Mouse (Mus musculus) CH12.LX (cell line): ENCODE measurements around the gene Chd2. TPM values are rescaled to one million over a fixed set of nuclear protein-coding genes. Genes with fewer than 3 reads are reported as not detected.

Experiments
- DNase-seq: peaks from one replicate; pipeline ENCODE4 v3.0.0-alpha.2; 2013; ENCODE audit errors: extremely low read depth
- H3K27ac ChIP-seq: 2 replicates; pipeline ENCODE4 v1.5.1; 2012; ENCODE audit warnings: low read depth, mild to moderate bottlenecking, control low read depth, moderate library complexity; ENCODE audit not compliant: insufficient read depth
- H3K27me3 ChIP-seq: replicated peaks from 2 replicates; pipeline ENCODE3; 2012; ENCODE audit warnings: inconsistent platforms
- H3K36me3 ChIP-seq, 2 experiments: replicated peaks in 1 of 2; 2 replicates each; pipeline versions ENCODE3 to v1.6.1; 2012; ENCODE audit warnings: inconsistent platforms in 1 of 2, low read length in 1 of 2, mild to moderate bottlenecking in 1 of 2, mixed read lengths in 1 of 2, moderate library complexity in 1 of 2; ENCODE audit not compliant: control insufficient read depth in 1 of 2, insufficient read depth in 1 of 2
- H3K4me1 ChIP-seq, 2 experiments: 2 replicates each; pipeline ENCODE4 v1.6.1; 2012; ENCODE audit warnings: inconsistent platforms in 1 of 2, moderate library complexity in 1 of 2; ENCODE audit not compliant: insufficient read depth in 2 of 2, control insufficient read depth in 1 of 2
- H3K4me2 ChIP-seq: 2 replicates; pipeline ENCODE4 v1.6.1; 2012; ENCODE audit warnings: low read depth, mild to moderate bottlenecking, control low read depth; ENCODE audit not compliant: poor library complexity, insufficient read depth, severe bottlenecking
- H3K4me3 ChIP-seq, 3 experiments: fragments of 150-350 bp in 1 of 3; sonication (generic) in 1 of 3; replicated peaks in 1 of 3; 2 replicates each; pipeline versions ENCODE3 to v1.5.1; 2011 to 2012; ENCODE audit warnings: low read depth in 2 of 3, low read length in 2 of 3, mild to moderate bottlenecking in 2 of 3, moderate library complexity in 2 of 3, control low read depth in 1 of 3, improper control_type of control experiment in 1 of 3, inconsistent platforms in 1 of 3, mixed read lengths in 1 of 3; ENCODE audit not compliant: poor library complexity in 1 of 3
- H3K79me2 ChIP-seq: replicated peaks from 2 replicates; pipeline ENCODE4 v1.6.1; 2012; ENCODE audit warnings: mild to moderate bottlenecking, moderate library complexity; ENCODE audit not compliant: control insufficient read depth, poor library complexity, insufficient read depth, severe bottlenecking; ENCODE audit errors: extremely low read depth
- H3K9ac ChIP-seq: 2 replicates; pipeline ENCODE4 v1.6.1; 2012; ENCODE audit warnings: low read depth, mild to moderate bottlenecking, control low read depth, moderate library complexity; ENCODE audit not compliant: insufficient read depth
- H3K9me3 ChIP-seq: replicated peaks from 2 replicates; pipeline ENCODE3; 2012; ENCODE audit warnings: low read length, inconsistent platforms, mixed read lengths
- BHLHE40 ChIP-seq: IDR thresholded peaks from 2 replicates; pipeline ENCODE4 v1.6.1; 2011; ENCODE audit warnings: mild to moderate bottlenecking, low read depth, low read length, improper control_type of control experiment
- CHD1 ChIP-seq: IDR thresholded peaks from 2 replicates; pipeline ENCODE4 v1.6.1; 2012; ENCODE audit warnings: low read depth, low read length, improper control_type of control experiment, inconsistent platforms
- CHD2 ChIP-seq: IDR thresholded peaks from 2 replicates; pipeline ENCODE4 v1.6.1; 2011; ENCODE audit warnings: low read length, improper control_type of control experiment
- CTCF ChIP-seq, 2 experiments: IDR thresholded peaks in 1 of 2; conservative IDR thresholded peaks in 1 of 2; 2 replicates each; pipeline ENCODE4 v1.5.1; 2011 to 2012; ENCODE audit warnings: low read depth in 2 of 2, low read length in 2 of 2, improper control_type of control experiment in 1 of 2, inconsistent platforms in 1 of 2, mild to moderate bottlenecking in 1 of 2, moderate library complexity in 1 of 2
- E2F4 ChIP-seq: IDR thresholded peaks from 2 replicates; pipeline ENCODE4 v1.6.1; 2011; ENCODE audit warnings: low read depth, low read length, improper control_type of control experiment; ENCODE audit not compliant: insufficient replicate concordance
- ELF1 ChIP-seq: IDR thresholded peaks from 2 replicates; pipeline ENCODE4 v1.6.1; 2014; ENCODE audit warnings: low read depth, mild to moderate bottlenecking, inconsistent platforms, low read length, improper control_type of control experiment
- EP300 ChIP-seq: IDR thresholded peaks from 2 replicates; pipeline ENCODE4 v1.6.1; 2011; ENCODE audit warnings: low read length, improper control_type of control experiment
- ETS1 ChIP-seq: conservative IDR thresholded peaks from 2 replicates; pipeline ENCODE4 v1.6.1; 2012; ENCODE audit warnings: low read depth, mild to moderate bottlenecking, inconsistent platforms, low read length, improper control_type of control experiment, moderate library complexity
- GABPA ChIP-seq: IDR thresholded peaks from 2 replicates; pipeline ENCODE4 v1.6.1; 2012; ENCODE audit warnings: low read depth, low read length, improper control_type of control experiment, inconsistent platforms; ENCODE audit not compliant: insufficient replicate concordance
- IRF4 ChIP-seq: IDR thresholded peaks from 2 replicates; pipeline ENCODE4 v1.6.1; 2014; ENCODE audit warnings: low read depth, mild to moderate bottlenecking, inconsistent platforms, low read length, improper control_type of control experiment
- KAT2A ChIP-seq: IDR thresholded peaks from 2 replicates; pipeline ENCODE4 v1.6.1; 2012; ENCODE audit warnings: low read length, improper control_type of control experiment, inconsistent platforms; ENCODE audit not compliant: insufficient replicate concordance
- MAFK ChIP-seq: IDR thresholded peaks from 2 replicates; pipeline ENCODE4 v1.6.1; 2011; ENCODE audit warnings: low read length, improper control_type of control experiment; ENCODE audit not compliant: insufficient replicate concordance
- MAX ChIP-seq: IDR thresholded peaks from 2 replicates; pipeline ENCODE4 v1.6.1; 2011; ENCODE audit warnings: low read length, improper control_type of control experiment
- MEF2A ChIP-seq: IDR thresholded peaks from 2 replicates; pipeline ENCODE4 v1.6.1; 2014; ENCODE audit warnings: low read depth, mild to moderate bottlenecking, inconsistent platforms, low read length, improper control_type of control experiment, borderline replicate concordance
- MXI1 ChIP-seq: IDR thresholded peaks from 2 replicates; pipeline ENCODE4 v1.6.1; 2011; ENCODE audit warnings: mild to moderate bottlenecking, low read depth, low read length, improper control_type of control experiment
- MYC ChIP-seq: IDR thresholded peaks from 2 replicates; pipeline ENCODE4 v1.6.1; 2011; ENCODE audit warnings: low read depth, mild to moderate bottlenecking, improper control_type of control experiment, low read length
- NELFE ChIP-seq: IDR thresholded peaks from 2 replicates; pipeline ENCODE4 v1.6.1; 2011; ENCODE audit warnings: low read depth, low read length, improper control_type of control experiment
- NRF1 ChIP-seq: IDR thresholded peaks from 2 replicates; pipeline ENCODE4 v1.6.1; 2014; ENCODE audit warnings: low read depth, mild to moderate bottlenecking, inconsistent platforms, low read length, improper control_type of control experiment, moderate library complexity
- PAX5 ChIP-seq: IDR thresholded peaks from 2 replicates; pipeline ENCODE4 v1.6.1; 2012; ENCODE audit warnings: low read length, inconsistent platforms, mixed read lengths
- RAD21 ChIP-seq: IDR thresholded peaks from 2 replicates; pipeline ENCODE4 v1.6.1; 2011; ENCODE audit warnings: low read depth, mild to moderate bottlenecking, low read length, improper control_type of control experiment, moderate library complexity
- RCOR1 ChIP-seq: conservative IDR thresholded peaks from 2 replicates; pipeline ENCODE4 v1.6.1; 2012; ENCODE audit warnings: low read depth, mild to moderate bottlenecking, inconsistent platforms, low read length, improper control_type of control experiment
- SMC3 ChIP-seq: IDR thresholded peaks from 2 replicates; pipeline ENCODE4 v1.6.1; 2011; ENCODE audit warnings: low read depth, low read length, improper control_type of control experiment
- USF2 ChIP-seq: conservative IDR thresholded peaks from 2 replicates; pipeline ENCODE4 v1.6.1; 2011; ENCODE audit warnings: low read depth, low read length, improper control_type of control experiment
- ZC3H11A ChIP-seq: IDR thresholded peaks from 2 replicates; pipeline ENCODE4 v1.6.1; 2012; ENCODE audit warnings: low read depth, mild to moderate bottlenecking, inconsistent platforms, low read length, improper control_type of control experiment
- ZKSCAN1 ChIP-seq: IDR thresholded peaks from 2 replicates; pipeline ENCODE4 v1.6.1; 2012; ENCODE audit warnings: low read depth, inconsistent platforms, low read length, improper control_type of control experiment, borderline replicate concordance
- ZMIZ1 ChIP-seq: IDR thresholded peaks from 2 replicates; pipeline ENCODE4 v1.6.1; 2012; ENCODE audit warnings: low read depth, mild to moderate bottlenecking, inconsistent platforms, low read length, improper control_type of control experiment
- dilution Hi-C: fragments of 300-500 bp; cut with MboI; formaldehyde crosslinking; loops from 2 replicates; pipeline ENCODE4 v1.14.3; 2020; ENCODE audit warnings: low sequenced_read_pairs; ENCODE audit not compliant: extremely low pct_unique_long_range_greater_than_20kb, extremely low pct_ligation_motif_present
- in situ Hi-C: fragments of 300-500 bp; cut with MboI; formaldehyde crosslinking; loops from 3 replicates; pipeline ENCODE4 v1.14.3; 2019; ENCODE audit warnings: low sequenced_read_pairs, low pct_ligation_motif_present, low pct_unique_long_range_greater_than_20kb, mixed read lengths
- polyA plus RNA-seq: library from polyadenylated mRNA; unstranded; fragments of >175 nt; gene quantifications from 2 replicates; pipeline ENCODE4 v1.2.1, GENCODE M21; 2012; ENCODE audit warnings: low read depth; ENCODE audit not compliant: insufficient read length
- total RNA-seq, 2 experiments: library from RNA; depleted of rRNA; stranded (reverse); fragments of 300-350 nt in 1 of 2; fragments of >200 nt in 1 of 2; gene quantifications; 2 replicates each; pipeline ENCODE4 v1.2.3; 2012 to 2014

The Chd2 gene
- total and polyA plus RNA-seq, 3 experiments = 23.2 to 39.3 (median 30.9) TPM

DNA sequence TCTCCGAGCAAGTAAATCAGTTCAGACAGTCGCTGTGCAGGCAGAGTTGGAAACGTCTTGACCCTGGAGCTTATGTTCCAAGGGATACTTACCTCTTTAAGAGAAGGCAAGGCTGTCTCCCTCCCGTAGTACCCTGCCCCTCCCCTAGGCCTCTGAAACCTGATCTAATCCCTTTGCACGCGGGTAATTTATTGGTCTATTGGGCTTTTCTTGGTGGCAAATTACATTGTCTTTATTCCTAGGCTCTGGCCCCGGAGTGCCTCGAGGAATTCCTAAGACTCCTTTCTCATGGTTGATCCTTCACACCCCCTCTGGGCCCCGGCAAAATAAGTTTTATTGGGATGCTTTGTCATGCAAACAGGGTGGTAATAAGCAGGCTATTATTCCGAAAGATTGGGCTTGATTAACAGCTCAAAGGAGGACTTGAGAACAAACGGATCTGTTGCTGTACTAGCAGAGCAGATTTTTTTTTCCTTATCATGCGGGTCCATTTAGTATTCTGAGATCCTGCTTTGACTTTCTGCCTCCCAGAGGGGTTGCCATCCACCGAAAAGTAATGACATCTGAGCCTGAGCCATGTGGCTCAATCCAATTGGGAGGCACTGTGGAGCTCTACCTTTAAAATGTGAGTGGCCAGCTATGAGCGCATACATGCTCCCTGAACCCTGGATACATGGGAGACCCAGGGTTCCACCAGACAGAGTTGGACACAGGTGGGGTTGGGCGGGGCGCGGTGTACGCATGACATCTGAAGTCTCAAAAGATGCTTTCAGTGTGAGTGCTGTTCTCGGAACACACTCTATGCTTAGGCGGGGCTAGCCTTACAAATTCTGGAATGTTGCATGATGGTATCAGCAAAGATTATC, 141.3 kb downstream of the Chd2 start:
- H3K4me1 ChIP-seq = peaks cover 3 to 11% of the 10 kb centered on the region in 2 experiments; a peak in 3 of 4 replicates
- no peaks in the 10 kb centered on the region for H3K79me2 ChIP-seq
- no peak overlapping the region; the same call in 1 of the 2 replicates for H3K4me2 ChIP-seq
- H3K27me3 ChIP-seq = peaks cover 15% of the 10 kb centered on the region
- DNase-seq = no peak
- dilution Hi-C loops (no loop called here), in situ Hi-C loops (no loop called here)
- no peak overlapping the region for H3K9ac ChIP-seq
- no peaks in the 10 kb centered on the region for H3K36me3 ChIP-seq
- TF ChIP-seq NELFE (no peak), IRF4 (no peak), PAX5 (no peak), CHD2 (no peak), MYC (no peak), MXI1 (no peak), KAT2A (no peak), MAFK (no peak), ZKSCAN1 (no peak), ZMIZ1 (no peak), ZC3H11A (no peak), GABPA (no peak), MAX (no peak), MEF2A (no peak), EP300 (no peak), SMC3 (no peak)
- no peaks in the 10 kb centered on the region for H3K9me3 ChIP-seq
- no peak overlapping the region for H3K27ac ChIP-seq
- no peak overlapping the region for H3K4me3 ChIP-seq

DNA sequence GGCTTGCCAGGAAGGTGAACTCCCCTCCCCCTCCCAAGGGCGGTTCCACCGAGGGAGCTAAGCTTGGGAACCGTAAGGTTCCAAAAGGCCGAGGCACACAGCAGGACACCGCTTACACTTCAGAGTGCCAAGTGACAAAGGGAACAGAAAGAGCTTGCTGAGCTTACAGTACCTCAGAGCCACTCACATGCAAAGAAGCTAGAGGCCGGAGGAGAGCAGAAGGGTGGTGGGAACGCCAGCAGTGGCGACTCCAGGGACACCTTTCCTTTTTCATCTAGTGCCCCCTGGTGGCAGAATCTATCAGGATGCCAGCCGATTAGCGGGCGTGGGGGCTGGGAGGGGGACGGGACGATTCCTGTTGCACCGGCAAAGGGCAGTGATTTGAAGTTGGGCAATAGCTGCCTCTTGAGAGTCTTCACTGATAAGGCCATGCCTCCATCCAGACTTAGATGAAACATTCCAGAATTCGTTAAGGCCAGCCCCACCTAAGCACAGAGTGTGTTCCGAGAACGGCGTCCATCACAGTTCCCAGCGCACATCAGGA, 142.1 kb downstream of the Chd2 start:
- Histone ChIP-seq H3K36me3 (no peaks in the 10 kb centered on the region), H3K4me2 (peak overlapping the region; percentile 67), H3K9me3 (no peaks in the 10 kb centered on the region), H3K4me3 (peak overlapping the region in 2 of 3 experiments; percentile 16 to 32), H3K27me3 (peaks cover 17% of the 10 kb centered on the region), H3K79me2 (no peaks in the 10 kb centered on the region), H3K9ac (no peak overlapping the region), H3K4me1 (peaks cover 3 to 11% of the 10 kb centered on the region in 2 experiments; a peak in 3 of 4 replicates), H3K27ac (no peak overlapping the region)
- peak; percentile 86 for DNase-seq
- dilution Hi-C loops = no loop called here
- in situ Hi-C loops = loop anchor here (25.0 kb wide), 1 partner anchor 1012 kb away; no protein-coding TSS in a partner anchor
- TF ChIP-seq MXI1 (no peak), USF2 (no peak), EP300 (no peak), BHLHE40 (no peak), PAX5 (no peak), E2F4 (no peak), NELFE (no peak), MAFK (no peak), ZMIZ1 (no peak), SMC3 (peak; percentile 80), ELF1 (no peak), CTCF (conservative IDR thresholded peaks at IDR 0.05 in 1 of 2, IDR thresholded peaks at IDR 0.05 in 1 of 2; ENCODE audit: low read depth in 2 of 2, low read length in 2 of 2) (peak; percentile 46 to 83), ZKSCAN1 (no peak), MAX (no peak), CHD2 (peak; percentile 84), IRF4 (peak; percentile 59), CHD1 (no peak), ETS1 (no peak), ZC3H11A (peak; percentile 50; the same call in 1 of the 2 replicates), GABPA (no peak), RCOR1 (no peak), RAD21 (peak; percentile 86), MYC (no peak), NRF1 (no peak), KAT2A (no peak)
